Mouse (Mus musculus): ENCODE results near the gene Antxr1. TPM values are rescaled to one million over a fixed set of nuclear protein-coding genes. Genes with fewer than 3 reads are reported as not detected.

The Antxr1 gene
- total and polyA plus RNA-seq, 3 experiments, result 0.16 to 0.23 (median 0.21) TPM

DNA sequence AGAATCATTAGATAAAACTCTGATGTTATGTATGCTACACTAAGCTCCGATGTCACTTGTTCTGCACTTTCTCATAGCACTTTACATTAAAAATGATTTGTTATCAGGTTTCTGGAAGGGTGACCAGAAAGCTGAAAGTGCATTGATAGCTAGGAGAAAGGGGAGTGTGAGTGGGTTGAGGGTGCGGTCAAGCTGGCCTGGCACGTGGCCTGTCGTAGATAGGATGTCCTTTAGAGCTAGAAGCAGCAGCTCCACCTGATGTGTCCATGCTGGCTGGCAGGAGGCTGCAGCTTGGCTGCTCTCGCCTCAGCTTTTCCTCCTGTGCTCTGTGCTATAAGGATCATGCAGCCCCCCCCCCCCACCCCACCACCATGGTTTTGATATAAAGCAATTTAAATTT, 243.1 kb downstream of the Antxr1 start:
- peaks cover 0 to 47% of the 10 kb centered on the region in 2 experiments; a peak in 2 of 4 replicates for H3K4me1 ChIP-seq (ENCODE audit: control insufficient read depth in 1 of 2, insufficient read depth in 2 of 2)
- in situ Hi-C loops (cut with MboI; ENCODE audit: low pct_ligation_motif_present, low pct_unique_long_range_greater_than_20kb, low sequenced_read_pairs), result no loop called here
- TF ChIP-seq MAX (IDR thresholded peaks at IDR 0.05; ENCODE audit: low read length) (no peak), NRF1 (IDR thresholded peaks at IDR 0.05; ENCODE audit: low read depth, low read length) (no peak), MYC (IDR thresholded peaks at IDR 0.05; ENCODE audit: low read depth, low read length) (no peak), ZNF384 (IDR thresholded peaks at IDR 0.05; ENCODE audit: low read depth, low read length) (no peak)

DNA sequence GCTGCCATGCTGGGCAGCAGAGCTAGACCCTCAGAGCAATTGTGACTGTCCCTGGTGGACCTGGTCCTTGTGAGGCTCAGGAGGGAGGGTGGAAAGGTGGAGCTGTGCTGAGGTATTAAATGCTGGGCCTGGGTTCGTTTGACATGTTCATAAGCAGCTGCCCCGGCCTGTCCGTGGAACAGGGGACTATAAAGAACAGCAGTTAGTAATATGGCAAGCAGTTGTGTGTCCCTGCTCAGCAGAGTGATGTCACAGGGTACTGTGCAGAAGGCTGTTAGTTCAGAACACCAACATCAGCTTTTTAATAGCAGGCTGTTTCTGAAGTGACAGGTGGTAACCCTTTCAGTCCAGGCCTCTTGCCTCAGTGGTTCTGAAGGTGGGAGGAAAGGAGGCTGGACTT, 244.7 kb downstream of the Antxr1 start:
- dilution Hi-C loops (cut with MboI; ENCODE audit: extremely low pct_ligation_motif_present, extremely low pct_unique_long_range_greater_than_20kb, low sequenced_read_pairs) (no loop called here), in situ Hi-C loops (cut with MboI; ENCODE audit: low pct_ligation_motif_present, low pct_unique_long_range_greater_than_20kb, low sequenced_read_pairs) (no loop called here)
- Histone ChIP-seq H3K4me1 (ENCODE audit: control insufficient read depth in 1 of 2, insufficient read depth in 2 of 2) (peaks cover 0 to 47% of the 10 kb centered on the region in 2 experiments; a peak in 2 of 4 replicates), H3K4me3 (replicated peaks in 1 of 3; ENCODE audit: low read depth in 2 of 3, low read length in 2 of 3, poor library complexity in 1 of 3) (no peak overlapping the region), H3K27ac (ENCODE audit: insufficient read depth, low read depth) (no peak overlapping the region), H3K9ac (ENCODE audit: insufficient read depth, low read depth) (no peak overlapping the region), H3K9me3 (replicated peaks; ENCODE audit: low read length) (no peaks in the 10 kb centered on the region), H3K36me3 (replicated peaks in 1 of 2; ENCODE audit: control insufficient read depth in 1 of 2, insufficient read depth in 1 of 2, low read length in 1 of 2) (peaks cover 34 to 51% of the 10 kb centered on the region in 2 experiments), H3K27me3 (replicated peaks) (no peaks in the 10 kb centered on the region), H3K79me2 (replicated peaks; ENCODE audit: control insufficient read depth, extremely low read depth, insufficient read depth, poor library complexity, severe bottlenecking) (no peaks in the 10 kb centered on the region), H3K4me2 (ENCODE audit: insufficient read depth, low read depth, poor library complexity, severe bottlenecking) (no peak overlapping the region)
- TF ChIP-seq MYC (IDR thresholded peaks at IDR 0.05; ENCODE audit: low read depth, low read length) (no peak), MAFK (IDR thresholded peaks at IDR 0.05; ENCODE audit: insufficient replicate concordance, low read length) (no peak), ZMIZ1 (IDR thresholded peaks at IDR 0.05; ENCODE audit: low read depth, low read length) (no peak), TBP (conservative IDR thresholded peaks at IDR 0.05; ENCODE audit: low read depth, low read length) (no peak), MAZ (IDR thresholded peaks at IDR 0.05; ENCODE audit: low read depth, low read length) (no peak), POLR2AphosphoS2 (IDR thresholded peaks at IDR 0.05; ENCODE audit: low read depth, low read length) (no peak), KAT2A (IDR thresholded peaks at IDR 0.05; ENCODE audit: insufficient replicate concordance, low read length) (no peak)
- DNase-seq (ENCODE audit: extremely low read depth), result no peak

More for the DNA sequence above, 243.1 kb downstream of the Antxr1 start:
- Histone ChIP-seq H3K4me3 (replicated peaks in 1 of 3; ENCODE audit: low read depth in 2 of 3, low read length in 2 of 3, poor library complexity in 1 of 3) (no peak overlapping the region), H3K27ac (ENCODE audit: insufficient read depth, low read depth) (no peak overlapping the region), H3K9me3 (replicated peaks; ENCODE audit: low read length) (no peaks in the 10 kb centered on the region), H3K27me3 (replicated peaks) (no peaks in the 10 kb centered on the region), H3K9ac (ENCODE audit: insufficient read depth, low read depth) (no peak overlapping the region), H3K79me2 (replicated peaks; ENCODE audit: control insufficient read depth, extremely low read depth, insufficient read depth, poor library complexity, severe bottlenecking) (no peaks in the 10 kb centered on the region), H3K36me3 (replicated peaks in 1 of 2; ENCODE audit: control insufficient read depth in 1 of 2, insufficient read depth in 1 of 2, low read length in 1 of 2) (peaks cover 24 to 39% of the 10 kb centered on the region in 2 experiments), H3K4me2 (ENCODE audit: insufficient read depth, low read depth, poor library complexity, severe bottlenecking) (no peak overlapping the region)
- no peak for DNase-seq (ENCODE audit: extremely low read depth)
- dilution Hi-C loops (cut with MboI; ENCODE audit: extremely low pct_ligation_motif_present, extremely low pct_unique_long_range_greater_than_20kb, low sequenced_read_pairs), result no loop called here

- dilution Hi-C loops (cut with MboI; ENCODE audit: extremely low pct_ligation_motif_present, extremely low pct_unique_long_range_greater_than_20kb, low sequenced_read_pairs), result no loop called here
Observed at GRCm38 (mm10) chr6:87088356-87088755, 247.3 kb downstream of the Antxr1 start.

More at GRCm38 (mm10) chr6:87088356-87088755, 247.3 kb downstream of the Antxr1 start:
- no peak overlapping the region for H3K4me3 ChIP-seq (replicated peaks in 1 of 3; ENCODE audit: low read depth in 2 of 3, low read length in 2 of 3, poor library complexity in 1 of 3)
- no peaks in the 10 kb centered on the region for H3K27me3 ChIP-seq (replicated peaks)
- TF ChIP-seq USF2 (conservative IDR thresholded peaks at IDR 0.05; ENCODE audit: low read depth, low read length) (no peak), EP300 (IDR thresholded peaks at IDR 0.05; ENCODE audit: low read length) (no peak), TBP (conservative IDR thresholded peaks at IDR 0.05; ENCODE audit: low read depth, low read length) (no peak), RAD21 (IDR thresholded peaks at IDR 0.05; ENCODE audit: low read depth, low read length) (no peak), CHD2 (IDR thresholded peaks at IDR 0.05; ENCODE audit: low read length) (no peak), IRF4 (IDR thresholded peaks at IDR 0.05; ENCODE audit: low read depth, low read length) (no peak), SMC3 (IDR thresholded peaks at IDR 0.05; ENCODE audit: low read depth, low read length) (no peak), E2F4 (IDR thresholded peaks at IDR 0.05; ENCODE audit: insufficient replicate concordance, low read depth, low read length) (no peak), POLR2A (IDR thresholded peaks at IDR 0.05; ENCODE audit: low read depth, low read length) (no peak), ZKSCAN1 (IDR thresholded peaks at IDR 0.05; ENCODE audit: borderline replicate concordance, low read depth, low read length) (no peak)
- peaks cover 0 to 30% of the 10 kb centered on the region in 2 experiments; a peak in 2 of 4 replicates for H3K4me1 ChIP-seq (ENCODE audit: control insufficient read depth in 1 of 2, insufficient read depth in 2 of 2)
- H3K9ac ChIP-seq (ENCODE audit: insufficient read depth, low read depth), result no peak overlapping the region
- H3K9me3 ChIP-seq (replicated peaks; ENCODE audit: low read length), result no peaks in the 10 kb centered on the region
- DNase-seq (ENCODE audit: extremely low read depth), result no peak
- no peak overlapping the region for H3K4me2 ChIP-seq (ENCODE audit: insufficient read depth, low read depth, poor library complexity, severe bottlenecking)
- in situ Hi-C loops (cut with MboI; ENCODE audit: low pct_ligation_motif_present, low pct_unique_long_range_greater_than_20kb, low sequenced_read_pairs), result no loop called here
- no peaks in the 10 kb centered on the region for H3K79me2 ChIP-seq (replicated peaks; ENCODE audit: control insufficient read depth, extremely low read depth, insufficient read depth, poor library complexity, severe bottlenecking)
- H3K36me3 ChIP-seq (replicated peaks in 1 of 2; ENCODE audit: control insufficient read depth in 1 of 2, insufficient read depth in 1 of 2, low read length in 1 of 2), result peaks cover 57 to 74% of the 10 kb centered on the region in 2 experiments
- no peak overlapping the region for H3K27ac ChIP-seq (ENCODE audit: insufficient read depth, low read depth)
